Mouse (Mus musculus): ENCODE data around the gene Polr1a.

The Polr1a gene

DNA sequence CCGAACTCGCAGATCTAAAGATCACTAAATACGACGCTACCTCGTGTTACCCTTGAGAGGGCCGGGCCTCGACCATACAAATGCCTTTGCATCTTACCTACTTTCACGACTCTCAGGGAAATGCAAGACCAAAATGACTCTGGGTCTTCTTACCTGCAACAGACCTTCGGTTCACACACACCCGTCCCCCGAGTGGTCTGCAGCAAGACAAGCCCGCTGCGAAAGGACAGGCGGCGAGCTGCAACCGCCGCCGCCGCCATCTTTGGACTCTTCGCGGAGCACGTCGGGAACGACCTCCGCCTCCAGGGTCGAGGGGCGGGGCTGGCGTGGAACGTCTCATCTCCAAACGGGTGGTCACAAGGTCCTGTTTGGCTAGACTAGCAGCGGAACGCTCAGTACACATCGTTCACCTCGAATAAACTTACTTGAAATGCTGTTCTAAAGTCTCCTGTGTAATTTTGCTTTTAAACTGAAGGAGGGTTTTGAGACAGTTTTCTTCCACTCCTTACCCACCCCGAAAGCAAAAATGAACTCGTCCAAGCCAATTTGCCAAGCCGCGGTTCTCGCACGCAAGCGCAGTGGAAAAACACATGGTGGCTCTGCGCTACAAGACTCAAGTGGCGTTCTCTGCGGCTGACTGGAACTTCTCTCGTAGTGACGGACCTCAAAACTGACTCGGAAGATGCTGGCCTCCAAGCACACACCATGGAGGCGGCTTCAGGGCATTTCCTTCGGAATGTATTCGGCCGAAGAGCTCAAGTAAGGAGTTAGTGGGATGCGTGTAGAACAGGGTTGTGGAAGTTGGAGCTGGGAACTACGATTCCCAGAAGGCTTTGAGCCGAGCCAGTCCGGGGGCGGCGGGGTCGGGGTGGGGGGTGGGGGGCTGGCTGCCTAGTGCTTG, at the start of gene Polr1a, which contains the start of gene Ptcd3:
Gene Polr1a, plus strand, starts transcription at position 573 of the 901 bp plus-strand sequence.
Gene Ptcd3, minus strand, starts transcription at position 270 of the 901 bp plus-strand sequence.
- WGBS: under 1% methylated on average over 58 of the region's 58 CpGs

DNA sequence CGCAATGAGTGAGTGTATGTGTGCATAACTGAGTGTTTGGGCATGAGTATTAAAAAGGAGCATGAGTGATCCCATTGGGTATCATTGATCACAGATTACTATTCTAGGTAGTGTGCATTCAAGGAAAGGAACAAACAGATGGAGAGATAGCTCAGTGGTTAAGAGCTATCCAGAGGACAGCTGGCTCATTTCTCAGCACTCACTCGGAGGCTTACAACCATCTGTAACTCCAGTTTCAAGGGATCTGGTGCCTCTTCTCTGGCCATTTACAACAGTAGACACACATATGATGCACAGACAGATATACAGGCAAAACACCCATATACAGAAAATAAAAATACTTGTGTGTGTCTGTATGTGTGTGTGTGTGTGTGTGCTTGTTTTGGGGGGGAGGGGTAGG, 41.1 kb upstream of the Polr1a start:
- WGBS: 79% methylated on average over 2 of the region's 2 CpGs

DNA sequence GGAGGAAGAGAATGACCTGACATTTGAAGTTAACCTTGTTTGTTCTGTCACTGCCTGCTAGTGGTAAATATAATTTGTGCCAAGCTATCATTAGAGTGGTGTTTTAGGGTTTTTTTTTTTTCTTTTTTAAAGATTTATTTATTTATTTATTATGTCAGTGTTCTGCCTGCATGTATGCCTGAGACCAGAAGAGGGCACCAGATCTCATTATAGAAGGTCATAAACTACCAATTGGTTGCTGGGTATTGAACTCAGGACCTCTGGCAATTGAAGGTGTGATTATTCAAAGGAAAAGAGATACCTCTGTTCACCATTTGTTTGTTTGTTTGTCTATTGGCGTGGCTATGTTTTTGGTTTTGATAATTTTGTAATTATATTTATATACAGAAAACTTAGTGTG, 40.0 kb upstream of the Polr1a start:
- 97% methylated on average over 1 of the region's 1 CpGs for WGBS

DNA sequence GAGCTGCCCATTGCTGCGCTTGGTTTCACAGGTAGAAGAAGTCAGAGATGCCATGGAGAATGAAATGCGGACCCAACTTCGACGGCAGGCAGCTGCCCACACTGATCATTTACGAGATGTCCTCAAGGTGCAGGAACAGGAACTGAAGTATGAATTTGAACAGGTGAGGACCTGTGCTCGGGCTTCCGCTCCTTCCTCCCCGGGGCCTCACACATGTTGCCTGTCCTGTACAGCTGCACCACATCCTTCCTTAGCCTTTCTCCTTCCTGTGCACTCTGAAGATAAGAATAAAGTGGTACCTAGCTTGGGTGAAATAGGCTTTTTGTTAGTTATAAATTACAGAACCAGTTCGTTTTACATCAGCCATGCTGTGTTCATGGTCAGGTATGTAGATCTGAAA, 37.5 kb upstream of the Polr1a start:
- 94% methylated on average over 9 of the region's 9 CpGs for WGBS

DNA sequence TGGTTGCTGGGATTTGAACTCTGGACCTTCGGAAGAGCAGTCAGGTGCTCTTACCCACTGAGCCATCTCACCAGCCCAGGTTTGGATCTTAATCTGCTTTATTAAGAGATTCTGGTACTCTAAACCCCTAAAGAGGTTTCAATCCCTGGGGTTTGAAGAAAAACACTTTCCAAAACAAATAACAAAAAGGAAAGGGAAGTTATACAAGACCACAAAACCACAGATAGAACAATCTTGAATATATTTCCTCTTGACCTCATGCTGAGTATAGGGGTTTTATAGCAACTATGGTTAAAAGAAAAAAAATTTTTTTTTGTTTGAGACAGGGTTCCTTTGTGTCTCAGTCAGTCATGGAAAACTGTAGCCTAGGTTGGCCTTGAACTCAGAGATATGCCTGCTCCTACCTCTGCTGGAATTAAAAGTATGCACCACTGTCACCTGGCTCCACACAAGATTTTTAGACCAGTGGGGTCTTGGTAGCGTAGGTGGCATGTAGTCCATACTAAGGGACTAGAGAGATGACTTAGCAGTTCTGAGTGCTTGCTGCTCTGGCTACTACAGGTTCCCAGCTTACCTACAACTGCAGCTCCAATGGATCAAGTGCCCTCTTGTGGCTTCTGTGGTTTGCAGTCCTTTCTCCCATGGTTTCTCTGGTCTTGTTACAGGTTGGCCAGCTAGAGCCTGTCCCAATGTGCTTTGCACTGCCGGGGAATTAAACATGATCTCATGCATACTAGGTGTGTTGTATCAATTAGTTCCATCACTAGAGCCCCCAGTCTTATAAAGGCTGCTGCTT, 30.7 kb upstream of the Polr1a start:
- 94% methylated on average over 3 of the region's 3 CpGs for WGBS

DNA sequence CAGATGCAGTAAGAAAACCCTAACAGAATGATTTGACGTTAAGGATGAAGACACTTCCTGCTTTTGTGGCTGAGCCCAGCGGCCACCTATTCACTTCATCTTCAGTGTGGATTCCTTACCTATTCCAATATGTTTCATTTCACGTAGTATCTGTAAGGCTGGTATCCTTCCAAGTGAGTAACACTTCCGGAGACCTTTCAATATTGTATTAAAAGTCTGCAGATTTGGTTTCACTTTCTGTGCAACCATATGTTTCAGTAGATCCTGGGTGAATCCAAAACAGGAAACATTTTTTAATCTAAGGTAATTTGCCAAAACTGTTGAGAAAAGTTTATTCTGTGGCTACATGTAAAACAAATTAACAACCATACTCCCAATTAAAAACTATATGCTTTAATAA, 15.6 kb upstream of the Polr1a start:
- WGBS: 92% methylated on average over 4 of the region's 4 CpGs

DNA sequence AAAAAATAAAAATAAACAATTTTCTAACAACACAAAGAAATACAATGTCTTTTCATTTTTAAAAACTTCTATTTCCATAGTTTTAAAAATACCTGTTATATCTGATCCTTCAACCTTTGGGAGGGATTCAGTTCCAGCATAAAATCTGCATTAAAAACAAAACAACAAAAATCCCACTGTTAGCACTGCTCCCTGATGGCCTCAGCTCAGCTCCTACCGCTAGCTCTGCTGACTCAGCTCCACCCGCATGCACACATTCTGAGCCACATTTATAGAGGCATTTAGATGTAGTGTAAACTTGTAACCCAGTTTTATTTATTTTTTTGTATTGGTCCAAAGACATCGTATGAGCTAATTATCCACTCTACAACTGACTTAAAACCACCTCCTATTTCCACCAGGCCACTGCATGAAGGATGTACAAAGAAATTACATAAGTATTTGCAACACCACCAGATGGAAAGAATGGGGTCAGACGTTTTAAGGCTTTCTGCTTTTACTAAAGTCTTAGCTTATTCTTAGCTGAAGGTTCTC, 1.1 kb upstream of the Polr1a start:
- 3% methylated on average over 4 of the region's 4 CpGs for WGBS

DNA sequence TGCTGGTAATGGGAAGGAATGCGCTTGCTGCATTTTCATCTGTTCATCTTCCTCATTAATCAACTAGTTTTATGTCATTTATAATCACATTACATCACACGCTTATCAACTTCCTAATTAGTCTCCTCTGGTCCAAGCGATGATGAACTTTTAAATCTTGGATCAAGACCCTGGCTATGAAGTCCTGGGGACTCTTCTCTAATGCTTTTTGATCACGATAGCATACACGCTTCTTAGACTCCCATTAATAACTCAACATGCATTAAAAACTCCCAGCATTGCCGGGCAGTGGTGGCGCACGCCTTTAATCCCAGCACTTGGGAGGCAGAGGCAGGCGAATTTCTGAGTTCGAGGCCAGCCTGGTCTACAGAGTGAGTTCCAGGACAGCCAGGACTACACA, 531 bp downstream of the Polr1a start:
- WGBS: 24% methylated on average over 10 of the region's 10 CpGs

DNA sequence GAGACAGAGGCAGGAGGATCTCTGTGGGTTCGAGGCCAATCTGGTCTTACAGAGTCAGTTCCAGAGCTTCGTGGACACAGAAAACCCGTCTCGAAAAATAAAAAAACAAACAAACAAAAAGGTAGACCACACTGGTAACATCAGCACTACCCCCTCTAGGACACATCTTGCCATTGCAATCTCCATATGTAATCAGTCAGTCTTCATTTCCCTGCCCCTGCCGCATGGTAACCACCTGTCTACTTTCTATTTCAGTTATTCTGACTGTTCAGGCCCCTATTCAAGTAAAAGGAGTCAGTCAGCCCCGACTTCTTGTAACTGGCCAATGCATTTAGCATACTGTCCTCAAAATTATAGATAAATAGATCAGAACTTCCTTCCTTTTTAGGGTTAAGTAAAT, 987 bp downstream of the Polr1a start:
- WGBS: 72% methylated on average over 6 of the region's 6 CpGs

DNA sequence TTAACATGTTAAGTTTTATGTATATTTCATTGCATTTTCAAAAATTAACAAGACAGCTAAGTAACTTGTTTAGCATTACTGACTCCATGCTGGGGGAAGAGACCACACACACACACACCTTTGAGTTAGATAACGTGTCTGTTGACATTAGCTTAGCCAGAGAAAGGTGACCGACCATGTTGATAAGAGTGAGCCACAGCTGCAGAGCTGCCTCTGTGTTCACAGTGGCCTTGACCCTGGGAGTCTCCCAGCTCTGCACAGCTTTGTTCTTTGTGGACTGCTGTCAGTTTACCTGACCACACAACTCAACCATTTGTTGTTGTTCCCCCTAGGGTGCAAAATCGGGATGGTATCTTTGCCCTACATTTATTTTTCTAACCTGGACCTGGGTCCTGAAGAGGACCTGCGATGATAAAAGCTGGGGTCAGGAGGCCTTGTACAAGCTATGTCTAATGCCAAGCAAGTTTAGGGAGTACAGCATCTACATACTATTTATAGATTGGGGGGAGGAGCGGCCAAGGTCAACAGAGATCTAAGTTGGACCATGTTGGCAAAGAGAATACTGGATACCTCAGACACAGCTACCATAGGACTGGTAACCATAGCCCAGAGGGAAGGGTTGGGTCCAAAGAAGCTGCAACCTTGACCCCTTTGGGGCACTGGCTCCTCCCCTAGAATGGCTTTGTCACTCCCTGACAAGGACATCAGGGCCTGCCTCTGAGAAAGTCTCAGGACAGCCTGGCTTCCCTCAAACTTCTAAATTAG, 3.0 kb downstream of the Polr1a start:
- 89% methylated on average over 5 of the region's 5 CpGs for WGBS

DNA sequence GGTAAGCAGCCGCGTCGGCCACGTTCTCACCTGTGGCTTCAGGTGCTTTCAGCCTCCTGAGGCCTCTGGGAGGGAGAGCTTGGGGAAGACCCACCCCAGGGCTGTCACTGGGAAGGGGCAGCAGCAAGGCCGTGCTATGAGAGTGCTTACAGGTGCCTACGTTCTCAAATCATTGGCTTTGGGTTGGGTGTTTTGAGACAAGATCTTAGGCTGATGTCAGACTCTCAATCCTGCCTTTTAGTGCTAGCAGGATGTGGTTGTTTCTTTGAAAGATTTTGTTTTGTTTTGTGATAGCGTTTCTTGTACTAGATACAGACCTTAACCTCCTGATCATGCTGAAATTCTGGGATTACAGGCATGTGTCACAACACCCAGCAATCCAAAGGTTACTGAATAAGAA, 11.9 kb downstream of the Polr1a start:
- WGBS: 94% methylated on average over 7 of the region's 7 CpGs

DNA sequence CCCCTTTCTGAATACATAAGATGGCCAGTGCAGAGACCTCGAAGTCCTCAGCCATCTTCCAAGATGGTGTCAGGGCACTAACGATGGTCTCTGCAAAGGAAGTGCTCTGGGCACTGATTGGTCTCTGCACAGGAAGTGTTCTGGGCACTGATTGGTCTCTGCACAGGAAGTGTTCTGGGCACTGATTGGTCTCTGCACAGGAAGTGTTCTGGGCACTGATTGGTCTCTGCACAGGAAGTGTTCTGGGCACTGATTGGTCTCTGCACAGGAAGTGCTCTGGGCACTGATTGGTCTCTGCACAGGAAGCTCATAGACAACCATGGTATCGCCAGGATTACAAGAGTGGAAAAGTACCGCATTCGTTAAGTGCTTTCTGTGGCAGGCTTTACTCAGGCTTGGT, 16.4 kb downstream of the Polr1a start:
- WGBS: 87% methylated on average over 5 of the region's 5 CpGs

DNA sequence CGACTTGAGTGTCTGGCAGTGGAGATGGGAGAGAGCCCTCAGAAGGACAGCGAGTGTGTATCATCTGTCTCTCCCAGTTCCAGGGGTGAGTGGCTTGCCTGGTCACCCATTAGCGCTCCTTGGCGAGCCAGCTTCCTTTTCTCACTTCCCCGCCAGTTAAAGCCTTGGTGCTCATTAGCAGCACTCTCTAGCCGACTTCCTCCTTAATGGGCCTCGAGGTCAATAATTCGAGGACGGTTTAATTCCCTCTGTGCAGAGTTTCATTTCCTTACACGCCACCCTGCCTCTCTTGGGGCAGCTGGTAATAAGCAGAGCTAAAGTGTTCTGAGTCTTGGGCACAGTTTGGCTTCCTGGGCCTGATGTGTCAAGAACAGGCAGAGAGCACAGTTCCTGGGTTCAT, 21.2 kb downstream of the Polr1a start:
- 83% methylated on average over 10 of the region's 10 CpGs for WGBS

DNA sequence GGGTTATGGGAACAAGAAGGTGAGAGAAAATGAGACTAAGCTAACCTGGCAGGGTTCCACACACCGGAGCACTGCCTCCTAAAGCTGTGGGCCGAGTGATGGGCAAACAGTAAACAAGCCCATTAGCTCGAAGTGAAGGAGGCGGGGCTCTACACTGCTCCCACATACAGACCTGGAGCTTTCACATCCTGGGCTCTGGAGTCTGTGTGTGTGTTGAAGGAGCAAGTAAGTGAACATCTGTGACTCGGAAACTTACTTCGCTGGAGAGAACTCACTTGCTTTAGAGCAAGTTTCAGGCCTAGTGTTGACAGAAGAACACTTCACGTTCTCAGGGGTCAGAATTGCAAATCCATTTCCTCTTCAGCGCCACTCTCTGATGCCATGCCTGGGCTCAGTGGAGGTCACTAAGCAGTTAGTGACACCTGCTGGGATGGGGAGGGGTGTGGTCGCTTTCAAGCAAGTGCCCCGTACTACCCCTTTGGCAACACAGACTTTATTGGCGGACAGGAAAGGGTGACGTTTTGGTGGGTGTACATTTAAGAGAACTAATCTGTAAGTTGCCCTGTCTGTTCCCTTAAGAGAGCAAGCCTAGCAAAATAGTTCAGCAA, 22.1 kb downstream of the Polr1a start:
- WGBS: 77% methylated on average over 12 of the region's 12 CpGs

DNA sequence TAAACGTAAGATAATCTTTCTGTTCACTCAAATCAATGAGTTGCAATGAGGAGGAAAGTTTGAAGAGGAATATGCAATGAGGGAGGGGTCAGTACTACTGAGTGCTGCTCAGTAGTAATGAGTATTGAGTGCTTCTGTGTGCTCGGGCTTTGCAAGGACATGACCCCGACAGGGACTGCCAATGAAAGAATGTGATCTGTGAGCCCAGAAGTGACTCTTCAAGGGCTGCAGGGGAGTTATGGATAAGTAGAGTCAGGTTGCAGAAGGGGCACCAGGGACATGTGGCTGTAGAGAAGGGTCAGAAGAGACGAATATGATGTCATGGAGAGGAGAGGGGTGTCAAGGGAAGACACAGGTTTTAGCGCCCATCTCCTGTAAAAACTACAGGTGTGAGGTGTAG, 23.5 kb downstream of the Polr1a start:
- WGBS: 93% methylated on average over 5 of the region's 5 CpGs

DNA sequence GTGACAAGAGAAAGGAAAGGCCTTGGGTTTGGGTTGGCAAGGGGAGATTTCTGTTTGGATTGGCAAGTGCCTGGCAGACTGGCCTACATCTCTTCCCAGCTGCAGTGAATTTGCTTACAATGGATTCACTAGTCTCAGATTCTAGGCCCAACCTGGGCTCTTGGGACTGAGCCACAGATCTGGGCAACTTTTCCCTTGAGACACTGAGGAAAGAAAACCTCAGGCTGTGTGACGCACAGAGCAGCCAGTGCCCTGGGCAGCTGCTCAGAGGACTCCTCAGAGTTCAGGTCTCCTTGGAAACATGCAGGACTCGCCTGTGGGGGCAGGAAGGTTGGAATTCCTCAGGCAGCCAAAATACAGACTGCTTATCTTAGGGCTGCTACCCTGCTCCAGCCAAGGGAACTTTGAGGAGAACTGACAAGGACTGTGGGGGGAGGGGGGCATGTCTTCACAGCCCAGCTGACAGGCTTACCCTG, 25.3 kb downstream of the Polr1a start:
- WGBS: 43% methylated on average over 2 of the region's 2 CpGs

DNA sequence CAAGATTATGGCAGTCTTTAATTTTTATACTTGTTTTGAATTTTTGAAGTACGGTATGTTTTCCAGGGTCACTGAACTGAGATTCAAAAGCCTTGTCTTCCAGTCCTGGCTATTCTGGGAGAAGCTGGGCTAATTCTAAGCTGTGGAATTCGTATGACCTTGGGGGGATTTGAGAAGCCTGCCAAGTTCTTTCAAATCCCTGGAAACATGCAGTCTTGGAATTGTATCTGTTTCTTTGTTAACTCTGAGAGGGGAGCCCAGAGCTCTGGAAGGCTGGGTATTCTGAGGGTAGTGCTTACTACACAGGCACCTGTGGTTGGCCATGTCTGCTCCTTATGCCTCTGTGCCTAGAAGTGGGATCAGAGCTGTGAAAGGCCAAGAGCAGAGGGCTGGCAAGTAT, 26.9 kb downstream of the Polr1a start:
- WGBS: 50% methylated on average over 2 of the region's 2 CpGs

DNA sequence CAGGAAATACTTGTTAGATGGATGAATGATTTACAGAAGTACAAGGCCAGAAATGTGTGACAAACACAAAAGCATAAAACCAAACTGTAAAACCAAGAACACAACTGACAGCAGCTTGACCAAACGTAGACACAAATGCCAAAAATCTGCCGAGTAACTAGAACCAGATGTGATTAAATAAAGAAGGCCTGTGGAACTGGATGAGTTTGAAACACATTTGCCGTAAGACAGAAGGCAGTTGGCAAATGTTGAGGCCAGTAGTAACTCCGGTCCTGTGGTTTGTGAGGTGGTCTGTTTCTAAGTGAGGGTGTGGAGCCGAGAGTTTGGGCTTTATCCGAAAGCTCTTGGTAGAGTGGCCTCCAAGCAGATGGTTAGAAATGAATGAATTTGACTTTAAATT, 32.1 kb downstream of the Polr1a start:
- WGBS: 88% methylated on average over 6 of the region's 6 CpGs

DNA sequence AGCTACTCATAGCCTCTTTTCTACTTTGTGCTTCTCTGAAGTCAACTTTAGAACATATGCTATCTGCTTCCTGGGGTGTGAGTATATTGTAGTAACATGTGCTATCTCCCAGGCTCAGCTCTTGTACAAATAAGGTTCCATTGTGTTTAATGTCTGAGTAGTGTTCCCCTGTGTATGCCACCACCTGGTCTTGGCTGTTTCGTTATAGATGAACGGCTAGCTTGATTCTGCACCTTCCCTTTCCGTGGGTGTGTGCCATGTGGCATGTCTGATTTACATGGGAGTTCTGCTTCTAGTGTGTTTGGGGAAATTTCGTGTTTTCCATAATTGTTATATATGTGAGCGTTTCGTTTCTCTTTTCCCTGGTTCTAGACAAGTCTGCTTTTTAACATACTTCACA, 36.2 kb downstream of the Polr1a start:
- 54% methylated on average over 6 of the region's 6 CpGs for WGBS

DNA sequence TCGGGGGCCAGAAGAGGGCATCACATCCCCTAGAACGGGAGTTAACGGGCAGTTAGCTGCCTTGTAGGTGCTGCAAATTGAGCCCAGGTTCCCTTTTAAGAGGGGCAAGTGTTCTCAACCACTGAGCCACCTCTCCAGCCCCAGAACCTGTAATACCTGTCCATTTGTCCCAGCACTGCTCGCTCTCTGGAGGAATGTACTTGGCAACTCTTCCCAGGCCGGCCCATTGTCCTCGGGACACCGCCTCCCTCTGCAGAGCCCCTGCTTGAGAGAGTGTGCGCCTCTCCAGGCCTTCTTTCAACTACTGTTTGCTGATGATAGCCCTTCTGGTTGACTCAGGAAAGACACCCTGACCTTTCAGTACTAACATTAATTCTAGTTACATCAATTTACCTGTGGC, 37.3 kb downstream of the Polr1a start:
- WGBS: 98% methylated on average over 8 of the region's 8 CpGs

DNA sequence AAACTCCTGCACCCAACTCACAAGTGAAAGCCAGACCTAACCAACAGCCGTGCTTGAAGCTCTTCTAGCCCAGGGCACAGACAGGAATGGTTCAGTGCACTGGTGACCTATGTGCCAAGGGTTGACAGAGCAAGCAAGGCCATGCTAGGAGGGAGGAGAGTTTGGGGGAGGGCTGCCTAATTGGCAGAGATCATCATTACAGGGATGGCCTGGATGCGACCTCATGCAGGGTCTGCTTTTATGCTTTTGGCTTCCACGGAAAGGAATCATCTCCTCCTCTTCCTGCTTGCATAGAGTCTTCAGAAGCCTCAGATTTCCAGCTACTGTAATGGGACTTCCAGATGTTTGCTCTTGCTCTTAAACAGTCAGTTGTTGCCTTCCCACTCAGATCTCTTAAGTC, 40.9 kb downstream of the Polr1a start:
- 72% methylated on average over 3 of the region's 3 CpGs for WGBS
